Mouse (Mus musculus): ENCODE data around the gene Sh2b3. TPM values are rescaled to one million over a fixed set of nuclear protein-coding genes. Genes with fewer than 3 reads are reported as not detected.

The Sh2b3 gene
- polyA plus RNA-seq, 1 experiment from 2014 or later = 12.9 TPM

DNA sequence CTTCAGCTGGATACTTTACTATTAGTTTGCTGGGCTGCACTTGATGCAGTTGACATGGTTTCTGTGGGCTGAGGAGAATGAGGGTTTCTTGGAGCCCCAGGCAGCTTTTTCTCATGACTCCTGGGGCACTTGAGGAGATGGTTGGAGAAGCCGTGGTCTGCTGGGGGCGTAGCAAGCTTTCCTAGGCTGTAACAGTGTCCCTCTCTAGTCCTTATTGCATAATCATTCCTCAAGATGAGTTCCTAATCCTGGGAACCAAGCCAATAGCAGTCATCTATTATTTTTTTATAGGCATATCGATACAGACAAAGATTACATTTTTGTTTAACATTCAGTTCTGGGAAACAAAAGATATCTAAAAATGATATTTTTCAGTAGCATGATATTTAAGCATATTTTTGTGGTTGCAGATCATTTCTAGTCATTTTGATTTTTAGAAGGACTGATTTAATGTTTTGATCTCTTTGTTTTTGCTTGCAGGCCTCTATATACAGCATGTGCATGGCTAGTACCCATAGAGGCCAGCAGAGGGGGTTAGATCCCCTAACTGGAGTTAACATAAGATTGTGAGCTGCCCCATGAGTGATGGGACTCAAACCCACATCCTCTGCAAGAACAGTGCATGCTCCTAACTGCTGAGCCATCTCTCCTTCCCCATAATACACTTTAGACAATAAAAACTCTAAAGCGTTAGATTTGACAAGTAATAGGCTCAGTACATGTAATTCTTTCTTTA, 71.2 kb downstream of the Sh2b3 start:
- H3K9ac ChIP-seq = no peak overlapping the region
- no peak overlapping the region for H3K4me3 ChIP-seq
- no peaks in the 10 kb centered on the region for H3K4me1 ChIP-seq
- 98% methylated on average over 4 of the region's 4 CpGs for WGBS
- ATAC-seq (ENCODE audit: low FRiP score, low read depth) = no peak
- no peaks in the 10 kb centered on the region for H3K36me3 ChIP-seq
- H3K9me3 ChIP-seq = no peaks in the 10 kb centered on the region
- H3K27me3 ChIP-seq (replicated peaks) = no peaks in the 10 kb centered on the region
- no peak overlapping the region for H3K4me2 ChIP-seq (replicated peaks)
- H3K27ac ChIP-seq = no peak overlapping the region

Small RNA genes lying within 50 kb of the gene (microRNA-seq; reads per million reads assigned to microRNA genes)
- not detected for gene Mir7031

Other genes starting within 250 kb of the Sh2b3 start
- 122 and 130 TPM in 2 replicates for gene Aldh2, start 243.8 kb downstream of the Sh2b3 start, polyA plus RNA-seq (2016; fragmentation: Nextera tagmentation; extraction: Ambion mirVana)
- gene Acad12, start 218.7 kb downstream of the Sh2b3 start, polyA plus RNA-seq (2016; fragmentation: Nextera tagmentation; extraction: Ambion mirVana) = 1.2 and 1.5 TPM in 2 replicates
- 1.7 and 2.0 TPM in 2 replicates for gene Acad10, start 177.1 kb downstream of the Sh2b3 start, polyA plus RNA-seq (2016; fragmentation: Nextera tagmentation; extraction: Ambion mirVana)
- gene Brap, start 177.1 kb downstream of the Sh2b3 start, polyA plus RNA-seq (2016; fragmentation: Nextera tagmentation; extraction: Ambion mirVana) = 52.9 and 55.4 TPM in 2 replicates
- 107 and 110 TPM in 2 replicates for gene Atxn2, start 126.3 kb downstream of the Sh2b3 start, polyA plus RNA-seq (2016; fragmentation: Nextera tagmentation; extraction: Ambion mirVana)
- 47.1 and 49.8 TPM in 2 replicates for gene Pheta1, start 11.3 kb upstream of the Sh2b3 start, polyA plus RNA-seq (2016; fragmentation: Nextera tagmentation; extraction: Ambion mirVana)
- 24.2 and 25.0 TPM in 2 replicates for gene Cux2, start 212.5 kb upstream of the Sh2b3 start, polyA plus RNA-seq (2016; fragmentation: Nextera tagmentation; extraction: Ambion mirVana)

All from neural tube, embryonic 12.5 days (tissue).